Mouse (Mus musculus) erythroblast, embryonic 14.5 days (primary cell): ENCODE data around the gene Tspan2.

Experiments
- GATA1 ChIP-seq: IDR thresholded peaks from 2 replicates; pipeline ENCODE4 v1.6.1; 2012; ENCODE audit warnings: low read length, inconsistent platforms, mixed read lengths
- TAL1 ChIP-seq: IDR thresholded peaks from 3 replicates; pipeline ENCODE4 v1.6.1; 2012; ENCODE audit warnings: low read length, inconsistent platforms, mixed read lengths

- TF ChIP-seq GATA1 (no peak), TAL1 (no peak)
Measured at GRCm38 (mm10) chr3:102729416-102729815, 4.9 kb upstream of the Tspan2 start.
